Mouse (Mus musculus) forebrain, embryonic 16.5 days (tissue): ENCODE data around the gene Dennd5b. TPM values are rescaled to one million over a fixed set of nuclear protein-coding genes. Genes with fewer than 3 reads are reported as not detected.

Source experiments
- polyA plus RNA-seq: library from polyadenylated mRNA; unstranded; fragments of >200 nt; fragmentation: Nextera tagmentation; extraction: Ambion mirVana; gene quantifications from 2 replicates; pipeline ENCODE4 v1.2.1, GENCODE M21; 2015

Gene Dennd5b
- polyA plus RNA-seq, 1 experiment from 2014 or later: 15.2 TPM

Other genes starting within 250 kb of the Dennd5b start
- gene Caprin2, start 205.4 kb downstream of the Dennd5b start, polyA plus RNA-seq: 9.2 and 11.6 TPM in 2 replicates
- gene Sinhcaf, start 155.2 kb downstream of the Dennd5b start, polyA plus RNA-seq: 106 and 127 TPM in 2 replicates
- not detected in 2 replicates for gene Gm10203, start 28.5 kb upstream of the Dennd5b start, polyA plus RNA-seq
- 7.4 and 7.8 TPM in 2 replicates for gene Etfbkmt, start 38.2 kb upstream of the Dennd5b start, polyA plus RNA-seq
- gene Amn1, start 87.0 kb upstream of the Dennd5b start, polyA plus RNA-seq: 100 and 108 TPM in 2 replicates
- gene Resf1, start 207.7 kb upstream of the Dennd5b start, polyA plus RNA-seq: 34.8 and 41.3 TPM in 2 replicates